Mouse (Mus musculus) left cerebral cortex, postnatal 10 days (tissue): ENCODE measurements at regions not wholly inside any gene's neighbourhood (a gene's known extent, or its start where the extent isn't known, plus 50 kb on each side); places are given as distances from the start of the nearest gene placed in this dataset.

Experiments
- DNase-seq, 2 experiments: peaks; one replicate each; pipeline ENCODE4 v3.0.0; 2021 to 2022; ENCODE audit warnings: low spot score in 2 of 2, mixed read lengths in 1 of 2; ENCODE audit errors: extremely low spot score in 1 of 2
- intact Hi-C: fragments of 180-260 bp; cut with DNase I; formaldehyde crosslinking; loops from one replicate; pipeline ENCODE4 v1.15.1; 2025

- DNase-seq, result no peak
- intact Hi-C loops, result no loop called here
These were observed 490.1 kb downstream of the Gm6377 start for GRCm38 (mm10) chrX:109686502-109687130.

GRCm38 (mm10) chrX:109734961-109735537 is 538.5 kb downstream of the Gm6377 start:
- DNase-seq, result peak in 1 of 2 experiments; percentile 14
- intact Hi-C loops, result loop anchor here (10.0 kb wide), 1 partner anchor 1320 kb away; no protein-coding TSS in a partner anchor

- no peak for DNase-seq
- intact Hi-C loops, result loop anchor here (10.0 kb wide), 1 partner anchor 1319 kb away; no protein-coding TSS in a partner anchor
These were observed 539.4 kb downstream of the Gm6377 start for GRCm38 (mm10) chrX:109735967-109736366.
